Mouse (Mus musculus): ENCODE measurements around the gene Rfesd. TPM values are rescaled to one million over a fixed set of nuclear protein-coding genes. Genes with fewer than 3 reads are reported as not detected.

Rfesd gene
- polyA plus RNA-seq, 1 experiment from 2014 or later: 17.2 TPM

GRCm38 (mm10) chr13:76042455-76042854 lies 23.9 kb upstream of the Rfesd start:
- no peaks in the 10 kb centered on the region for H3K9me3 ChIP-seq
- no peak overlapping the region for H3K9ac ChIP-seq
- H3K27me3 ChIP-seq: no peaks in the 10 kb centered on the region
- H3K4me3 ChIP-seq: no peak overlapping the region
- no peaks in the 10 kb centered on the region for H3K36me3 ChIP-seq
- no peak overlapping the region for H3K4me2 ChIP-seq
- H3K27ac ChIP-seq (replicated peaks): no peak overlapping the region
- 67% methylated on average over 1 of the region's 1 CpGs for WGBS
- ATAC-seq (ENCODE audit: low FRiP score, low read depth): no peak
- no peaks in the 10 kb centered on the region for H3K4me1 ChIP-seq (replicated peaks)

- Histone ChIP-seq H3K36me3 (no peaks in the 10 kb centered on the region), H3K27ac (replicated peaks) (no peak overlapping the region), H3K9ac (no peak overlapping the region), H3K4me1 (replicated peaks) (no peaks in the 10 kb centered on the region), H3K9me3 (no peaks in the 10 kb centered on the region), H3K27me3 (no peaks in the 10 kb centered on the region), H3K4me3 (no peak overlapping the region), H3K4me2 (no peak overlapping the region)
- no peak for ATAC-seq (ENCODE audit: low FRiP score, low read depth)
- 82% methylated on average over 3 of the region's 3 CpGs for WGBS
Measured at GRCm38 (mm10) chr13:76024588-76024987, 6.1 kb upstream of the Rfesd start.

GRCm38 (mm10) chr13:76021782-76022181 lies 3.3 kb upstream of the Rfesd start:
- H3K9ac ChIP-seq: no peak overlapping the region
- ATAC-seq (ENCODE audit: low FRiP score, low read depth): no peak
- H3K9me3 ChIP-seq: no peaks in the 10 kb centered on the region
- H3K4me2 ChIP-seq: no peak overlapping the region
- H3K4me1 ChIP-seq (replicated peaks): peaks cover 12% of the 10 kb centered on the region
- H3K36me3 ChIP-seq: no peaks in the 10 kb centered on the region
- no peak overlapping the region for H3K27ac ChIP-seq (replicated peaks)
- WGBS: 93% methylated on average over 2 of the region's 2 CpGs
- no peak overlapping the region for H3K4me3 ChIP-seq
- H3K27me3 ChIP-seq: no peaks in the 10 kb centered on the region

- WGBS: 44% methylated on average over 5 of the region's 5 CpGs
- Histone ChIP-seq H3K9ac (peak overlapping the region; percentile 19; the same call in 1 of the 2 replicates), H3K36me3 (no peaks in the 10 kb centered on the region)
Measured at GRCm38 (mm10) chr13:76018844-76019400, 403 bp upstream of the Rfesd start.

GRCm38 (mm10) chr13:76017465-76017864 lies 1.1 kb downstream of the Rfesd start:
- Histone ChIP-seq H3K36me3 (no peaks in the 10 kb centered on the region), H3K9me3 (no peaks in the 10 kb centered on the region), H3K9ac (peak overlapping the region; percentile 74), H3K27me3 (no peaks in the 10 kb centered on the region), H3K4me2 (peak overlapping the region; percentile 61), H3K4me3 (peak overlapping the region; percentile 63), H3K27ac (replicated peaks) (peak overlapping the region; percentile 94), H3K4me1 (replicated peaks) (peaks cover 14% of the 10 kb centered on the region)
- 82% methylated on average over 4 of the region's 4 CpGs for WGBS
- ATAC-seq (ENCODE audit: low FRiP score, low read depth): no peak

More at GRCm38 (mm10) chr13:76018844-76019400, 403 bp upstream of the Rfesd start:
- Histone ChIP-seq H3K4me1 (replicated peaks) (peaks cover 14% of the 10 kb centered on the region), H3K9me3 (no peaks in the 10 kb centered on the region), H3K4me3 (peak overlapping the region; percentile 63), H3K4me2 (peak overlapping the region; percentile 61), H3K27ac (replicated peaks) (0 out of 2 replicates have a peak overlapping the region, but pooled peaks have one; percentile 94), H3K27me3 (no peaks in the 10 kb centered on the region)
- ATAC-seq (ENCODE audit: low FRiP score, low read depth): peak; percentile 71

GRCm38 (mm10) chr13:76014511-76014910 lies 4.0 kb downstream of the Rfesd start:
- Histone ChIP-seq H3K36me3 (no peaks in the 10 kb centered on the region), H3K4me1 (replicated peaks) (peaks cover 14% of the 10 kb centered on the region), H3K4me2 (no peak overlapping the region), H3K4me3 (no peak overlapping the region), H3K27ac (replicated peaks) (no peak overlapping the region), H3K27me3 (no peaks in the 10 kb centered on the region), H3K9me3 (no peaks in the 10 kb centered on the region), H3K9ac (no peak overlapping the region)
- ATAC-seq (ENCODE audit: low FRiP score, low read depth): no peak
- WGBS: 84% methylated on average over 2 of the region's 2 CpGs

- 93% methylated on average over 3 of the region's 3 CpGs for WGBS
- H3K27me3 ChIP-seq: no peaks in the 10 kb centered on the region
- no peaks in the 10 kb centered on the region for H3K9me3 ChIP-seq
- H3K4me3 ChIP-seq: no peak overlapping the region
- no peaks in the 10 kb centered on the region for H3K4me1 ChIP-seq (replicated peaks)
- H3K36me3 ChIP-seq: peaks cover 23% of the 10 kb centered on the region
- no peak for ATAC-seq (ENCODE audit: low FRiP score, low read depth)
- H3K9ac ChIP-seq: no peak overlapping the region
- H3K27ac ChIP-seq (replicated peaks): no peak overlapping the region
- H3K4me2 ChIP-seq: no peak overlapping the region
Measured at GRCm38 (mm10) chr13:76003272-76003671, 15.2 kb downstream of the Rfesd start.

- WGBS: 24% methylated on average over 9 of the region's 9 CpGs
- H3K9ac ChIP-seq: no peak overlapping the region
- H3K4me1 ChIP-seq (replicated peaks): no peaks in the 10 kb centered on the region
- peak overlapping the region; percentile 31; the same call in 1 of the 2 replicates for H3K27ac ChIP-seq (replicated peaks)
- H3K27me3 ChIP-seq: no peaks in the 10 kb centered on the region
- no peak overlapping the region for H3K4me3 ChIP-seq
- H3K36me3 ChIP-seq: 0 out of 2 replicates have a peak, but pooled peaks cover 4% of the 10 kb centered on the region
- H3K9me3 ChIP-seq: no peaks in the 10 kb centered on the region
- ATAC-seq (ENCODE audit: low FRiP score, low read depth): peak; percentile 93
- no peak overlapping the region for H3K4me2 ChIP-seq
Measured at GRCm38 (mm10) chr13:75992169-75993028, 26.1 kb downstream of the Rfesd start.

GRCm38 (mm10) chr13:75988096-75988495 lies 30.4 kb downstream of the Rfesd start:
- Histone ChIP-seq H3K36me3 (no peaks in the 10 kb centered on the region), H3K4me3 (no peak overlapping the region), H3K9me3 (no peaks in the 10 kb centered on the region), H3K27me3 (no peaks in the 10 kb centered on the region), H3K27ac (replicated peaks) (no peak overlapping the region), H3K9ac (no peak overlapping the region), H3K4me1 (replicated peaks) (no peaks in the 10 kb centered on the region), H3K4me2 (no peak overlapping the region)
- ATAC-seq (ENCODE audit: low FRiP score, low read depth): no peak
- 94% methylated on average over 1 of the region's 1 CpGs for WGBS

- H3K9ac ChIP-seq: no peak overlapping the region
- no peaks in the 10 kb centered on the region for H3K36me3 ChIP-seq
- no peaks in the 10 kb centered on the region for H3K27me3 ChIP-seq
- no peaks in the 10 kb centered on the region for H3K4me1 ChIP-seq (replicated peaks)
- no peak overlapping the region for H3K4me3 ChIP-seq
- H3K9me3 ChIP-seq: no peaks in the 10 kb centered on the region
- no peak overlapping the region for H3K4me2 ChIP-seq
- no peak for ATAC-seq (ENCODE audit: low FRiP score, low read depth)
- H3K27ac ChIP-seq (replicated peaks): no peak overlapping the region
Measured at GRCm38 (mm10) chr13:75981901-75982300, 36.6 kb downstream of the Rfesd start.

GRCm38 (mm10) chr13:75976649-75977048 lies 41.9 kb downstream of the Rfesd start:
- Histone ChIP-seq H3K9me3 (no peaks in the 10 kb centered on the region), H3K4me2 (no peak overlapping the region), H3K27me3 (no peaks in the 10 kb centered on the region), H3K27ac (replicated peaks) (no peak overlapping the region), H3K4me1 (replicated peaks) (no peaks in the 10 kb centered on the region), H3K36me3 (no peaks in the 10 kb centered on the region), H3K4me3 (no peak overlapping the region), H3K9ac (no peak overlapping the region)
- WGBS: 93% methylated on average over 2 of the region's 2 CpGs
- no peak for ATAC-seq (ENCODE audit: low FRiP score, low read depth)

GRCm38 (mm10) chr13:75976218-75976617 lies 42.3 kb downstream of the Rfesd start:
- Histone ChIP-seq H3K9ac (no peak overlapping the region), H3K27ac (replicated peaks) (no peak overlapping the region), H3K4me3 (no peak overlapping the region), H3K36me3 (no peaks in the 10 kb centered on the region), H3K4me2 (no peak overlapping the region), H3K27me3 (no peaks in the 10 kb centered on the region), H3K9me3 (no peaks in the 10 kb centered on the region), H3K4me1 (replicated peaks) (no peaks in the 10 kb centered on the region)
- WGBS: 94% methylated on average over 2 of the region's 2 CpGs
- ATAC-seq (ENCODE audit: low FRiP score, low read depth): no peak

Measured in hindbrain, embryonic 15.5 days (tissue).